Mouse (Mus musculus) heart, embryonic 11.5 days (tissue): ENCODE measurements at regions not wholly inside any gene's neighbourhood (a gene's known extent, or its start where the extent isn't known, plus 50 kb on each side); places are given as distances from the start of the nearest gene placed in this dataset.

Source experiments
- ATAC-seq: fragments of 200-750 bp; cut with Nextera tagmentation; replicated peaks from 2 replicates; pipeline ENCODE4 v1.8.0; 2017; ENCODE audit warnings: moderate library complexity; ENCODE audit not compliant: insufficient number of reproducible peaks, low FRiP score, low TSS enrichment
- H3K27ac ChIP-seq: fragments of 300-500 bp; sonication (generic); 2 replicates; pipeline ENCODE4 v1.5.1; 2014; ENCODE audit warnings: mild to moderate bottlenecking, low read depth, low read length
- H3K27me3 ChIP-seq: fragments of 300-500 bp; sonication (generic); 2 replicates; pipeline ENCODE4 v1.6.1; 2014; ENCODE audit warnings: mild to moderate bottlenecking, low read length, mixed read lengths; ENCODE audit not compliant: control insufficient read depth, insufficient read depth
- H3K36me3 ChIP-seq: fragments of 300-500 bp; sonication (generic); 2 replicates; pipeline ENCODE4 v1.6.1; 2014; ENCODE audit warnings: mild to moderate bottlenecking, low read length, moderate library complexity, mixed read lengths; ENCODE audit not compliant: control insufficient read depth, insufficient read depth
- H3K4me1 ChIP-seq: fragments of 300-500 bp; sonication (generic); 2 replicates; pipeline ENCODE4 v1.6.1; 2014; ENCODE audit warnings: low read length; ENCODE audit not compliant: control insufficient read depth, insufficient read depth
- H3K4me2 ChIP-seq: fragments of 300-500 bp; sonication (generic); 2 replicates; pipeline ENCODE4 v1.6.1; 2014; ENCODE audit warnings: mild to moderate bottlenecking, moderate library complexity
- H3K4me3 ChIP-seq: fragments of 300-500 bp; sonication (generic); 2 replicates; pipeline ENCODE4 v1.5.1; 2014; ENCODE audit warnings: low read depth, low read length
- H3K9ac ChIP-seq: fragments of 300-500 bp; sonication (generic); 2 replicates; pipeline ENCODE4 v1.6.1; 2014; ENCODE audit warnings: mild to moderate bottlenecking, low read depth, low read length, moderate library complexity
- H3K9me3 ChIP-seq: fragments of 300-500 bp; sonication (generic); replicated peaks from 2 replicates; pipeline ENCODE4 v1.6.1; 2016; ENCODE audit warnings: low read length; ENCODE audit not compliant: control insufficient read depth
- WGBS: fragments of 180-500 bp; shearing (Covaris S2); extraction: QIAGEN DNeasy Blood & Tissue Kit; methylation state at CpG from one replicate; pipeline ENCODE4 v1.1.7; 2014; ENCODE audit not compliant: insufficient replicate concordance; 5-methylcytosine and 5-hydroxymethylcytosine counted together

GRCm38 (mm10) chr5:119550916-119551315 lies 119.6 kb upstream of the Tbx3 start:
- WGBS = 50% methylated on average over 6 of the region's 6 CpGs
- Histone ChIP-seq H3K4me2 (no peak overlapping the region), H3K27ac (no peak overlapping the region), H3K9me3 (no peaks in the 10 kb centered on the region), H3K27me3 (peaks cover 7% of the 10 kb centered on the region), H3K4me3 (no peak overlapping the region), H3K36me3 (no peaks in the 10 kb centered on the region), H3K4me1 (no peaks in the 10 kb centered on the region), H3K9ac (no peak overlapping the region)
- no peak for ATAC-seq

- Histone ChIP-seq H3K4me3 (no peak overlapping the region), H3K4me1 (no peaks in the 10 kb centered on the region), H3K4me2 (no peak overlapping the region), H3K9ac (no peak overlapping the region), H3K36me3 (no peaks in the 10 kb centered on the region), H3K27ac (no peak overlapping the region), H3K27me3 (no peaks in the 10 kb centered on the region), H3K9me3 (no peaks in the 10 kb centered on the region)
- WGBS = 58% methylated on average over 5 of the region's 5 CpGs
- ATAC-seq = no peak
Observed at GRCm38 (mm10) chr5:119553469-119553868, 117.0 kb upstream of the Tbx3 start.

GRCm38 (mm10) chr5:119557071-119557470 lies 113.4 kb upstream of the Tbx3 start:
- WGBS = 69% methylated on average over 5 of the region's 5 CpGs
- no peaks in the 10 kb centered on the region for H3K4me1 ChIP-seq
- H3K27me3 ChIP-seq = no peaks in the 10 kb centered on the region; the same call in 1 of the 2 replicates
- no peak overlapping the region for H3K4me3 ChIP-seq
- 0 out of 2 replicates have a peak, but pooled peaks cover 2% of the 10 kb centered on the region for H3K9me3 ChIP-seq
- H3K36me3 ChIP-seq = no peaks in the 10 kb centered on the region
- no peak for ATAC-seq
- H3K9ac ChIP-seq = no peak overlapping the region
- no peak overlapping the region for H3K4me2 ChIP-seq
- H3K27ac ChIP-seq = no peak overlapping the region

- peaks cover 12% of the 10 kb centered on the region for H3K27me3 ChIP-seq
- no peak overlapping the region for H3K4me2 ChIP-seq
- no peak for ATAC-seq
- peaks cover 6% of the 10 kb centered on the region for H3K4me1 ChIP-seq
- H3K27ac ChIP-seq = no peak overlapping the region
- WGBS = 93% methylated on average over 11 of the region's 11 CpGs
- no peak overlapping the region for H3K9ac ChIP-seq
- no peaks in the 10 kb centered on the region for H3K36me3 ChIP-seq
- no peak overlapping the region for H3K4me3 ChIP-seq
- 0 out of 2 replicates have a peak, but pooled peaks cover 2% of the 10 kb centered on the region for H3K9me3 ChIP-seq
Observed at GRCm38 (mm10) chr5:119559696-119560095, 110.8 kb upstream of the Tbx3 start.

- WGBS = 94% methylated on average over 5 of the region's 5 CpGs
- Histone ChIP-seq H3K4me2 (no peak overlapping the region), H3K4me1 (peaks cover 6% of the 10 kb centered on the region), H3K27ac (no peak overlapping the region), H3K9me3 (0 out of 2 replicates have a peak, but pooled peaks cover 2% of the 10 kb centered on the region), H3K4me3 (no peak overlapping the region), H3K27me3 (peaks cover 12% of the 10 kb centered on the region), H3K36me3 (no peaks in the 10 kb centered on the region), H3K9ac (no peak overlapping the region)
- ATAC-seq = no peak
Observed at GRCm38 (mm10) chr5:119560392-119560791, 110.1 kb upstream of the Tbx3 start.

GRCm38 (mm10) chr5:119561531-119561930 lies 108.9 kb upstream of the Tbx3 start:
- no peak overlapping the region for H3K9ac ChIP-seq
- H3K27me3 ChIP-seq = peaks cover 12% of the 10 kb centered on the region
- ATAC-seq = no peak
- H3K4me2 ChIP-seq = no peak overlapping the region
- 80% methylated on average over 7 of the region's 7 CpGs for WGBS
- H3K36me3 ChIP-seq = no peaks in the 10 kb centered on the region
- peaks cover 6% of the 10 kb centered on the region for H3K4me1 ChIP-seq
- no peak overlapping the region for H3K4me3 ChIP-seq
- H3K27ac ChIP-seq = no peak overlapping the region
- H3K9me3 ChIP-seq = 0 out of 2 replicates have a peak, but pooled peaks cover 2% of the 10 kb centered on the region

- H3K4me1 ChIP-seq = peaks cover 6% of the 10 kb centered on the region
- H3K36me3 ChIP-seq = no peaks in the 10 kb centered on the region
- H3K27me3 ChIP-seq = peaks cover 12% of the 10 kb centered on the region
- peak overlapping the region; percentile 36 for H3K4me2 ChIP-seq
- WGBS = 26% methylated on average over 33 of the region's 33 CpGs
- H3K4me3 ChIP-seq = no peak overlapping the region
- H3K9me3 ChIP-seq = 0 out of 2 replicates have a peak, but pooled peaks cover 2% of the 10 kb centered on the region
- no peak for ATAC-seq
- H3K27ac ChIP-seq = no peak overlapping the region
- no peak overlapping the region for H3K9ac ChIP-seq
Observed at GRCm38 (mm10) chr5:119563510-119564351, 106.7 kb upstream of the Tbx3 start.

- Histone ChIP-seq H3K4me3 (no peak overlapping the region), H3K27me3 (peaks cover 12% of the 10 kb centered on the region), H3K9me3 (0 out of 2 replicates have a peak, but pooled peaks cover 2% of the 10 kb centered on the region), H3K36me3 (no peaks in the 10 kb centered on the region), H3K9ac (no peak overlapping the region), H3K27ac (no peak overlapping the region), H3K4me2 (no peak overlapping the region), H3K4me1 (peaks cover 6% of the 10 kb centered on the region)
- WGBS = 78% methylated on average over 11 of the region's 11 CpGs
- ATAC-seq = no peak
Observed at GRCm38 (mm10) chr5:119567639-119568038, 102.8 kb upstream of the Tbx3 start.
